Mouse (Mus musculus): Measurements from ENCODE around the gene Dnajc22. TPM values are rescaled to one million over a fixed set of nuclear protein-coding genes. Genes with fewer than 3 reads are reported as not detected.

The Dnajc22 gene
- polyA plus RNA-seq, 1 experiment from 2014 or later, result 1.7 TPM

DNA sequence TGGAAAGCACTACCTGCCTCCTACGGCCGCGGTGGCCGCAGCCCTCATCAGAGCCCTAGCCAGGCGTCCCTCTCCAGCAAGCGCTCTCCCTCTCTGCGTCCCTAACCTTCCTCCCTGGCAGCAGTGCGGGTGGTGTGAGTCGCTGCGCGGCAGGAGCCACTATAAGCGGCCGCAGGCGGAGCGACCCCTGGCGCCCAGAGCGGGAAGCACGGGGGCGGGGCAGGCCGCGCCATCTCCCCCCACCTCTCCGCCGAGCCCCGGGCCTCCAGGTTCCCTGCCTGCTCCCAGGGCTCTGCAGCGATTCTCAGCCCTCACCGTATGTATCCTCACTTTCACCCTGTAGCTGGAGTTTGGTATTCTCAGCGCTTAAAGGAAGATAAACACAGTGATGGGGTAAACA is 4.7 kb upstream of the Dnajc22 start:
- Histone ChIP-seq H3K27ac (peak overlapping the region; percentile 39), H3K9me3 (no peaks in the 10 kb centered on the region), H3K9ac (replicated peaks) (peak overlapping the region; percentile 57), H3K4me3 (replicated peaks) (peak overlapping the region; percentile 36), H3K4me1 (replicated peaks) (peaks cover 51% of the 10 kb centered on the region), H3K27me3 (peaks cover 83% of the 10 kb centered on the region), H3K4me2 (replicated peaks) (peak overlapping the region; percentile 47), H3K36me3 (no peaks in the 10 kb centered on the region)
- ATAC-seq, result peak; percentile 63; the same call in 1 of the 2 replicates
- WGBS, result 0% methylated on average over 27 of the region's 27 CpGs

DNA sequence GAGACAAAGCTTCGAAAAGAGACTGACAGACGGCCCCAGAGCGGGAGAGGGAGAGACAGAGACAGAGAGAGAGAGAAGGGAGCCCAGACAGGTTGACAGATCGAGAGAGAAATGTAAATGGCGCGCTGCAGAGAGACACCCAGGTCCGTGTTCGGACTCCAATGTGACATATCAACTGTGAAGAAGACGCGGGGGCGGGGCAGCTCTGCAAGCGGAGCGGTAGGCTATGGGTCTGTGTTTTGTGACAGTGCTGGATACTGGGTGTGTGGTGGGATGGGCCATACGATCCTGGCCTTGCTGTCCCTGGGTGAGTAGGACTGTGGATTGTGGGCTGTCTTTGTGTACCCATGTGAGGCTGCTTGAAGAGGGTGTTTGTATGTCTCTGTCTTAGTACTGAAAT is 3.9 kb upstream of the Dnajc22 start:
- Histone ChIP-seq H3K9me3 (no peaks in the 10 kb centered on the region), H3K27ac (peak overlapping the region; percentile 76), H3K4me1 (replicated peaks) (peaks cover 57% of the 10 kb centered on the region), H3K4me2 (replicated peaks) (peak overlapping the region; percentile 47), H3K27me3 (peaks cover 80% of the 10 kb centered on the region), H3K9ac (replicated peaks) (peak overlapping the region; percentile 33), H3K36me3 (no peaks in the 10 kb centered on the region), H3K4me3 (replicated peaks) (no peak overlapping the region)
- no peak for ATAC-seq
- 8% methylated on average over 14 of the region's 14 CpGs for whole genome bisulfite sequencing

DNA sequence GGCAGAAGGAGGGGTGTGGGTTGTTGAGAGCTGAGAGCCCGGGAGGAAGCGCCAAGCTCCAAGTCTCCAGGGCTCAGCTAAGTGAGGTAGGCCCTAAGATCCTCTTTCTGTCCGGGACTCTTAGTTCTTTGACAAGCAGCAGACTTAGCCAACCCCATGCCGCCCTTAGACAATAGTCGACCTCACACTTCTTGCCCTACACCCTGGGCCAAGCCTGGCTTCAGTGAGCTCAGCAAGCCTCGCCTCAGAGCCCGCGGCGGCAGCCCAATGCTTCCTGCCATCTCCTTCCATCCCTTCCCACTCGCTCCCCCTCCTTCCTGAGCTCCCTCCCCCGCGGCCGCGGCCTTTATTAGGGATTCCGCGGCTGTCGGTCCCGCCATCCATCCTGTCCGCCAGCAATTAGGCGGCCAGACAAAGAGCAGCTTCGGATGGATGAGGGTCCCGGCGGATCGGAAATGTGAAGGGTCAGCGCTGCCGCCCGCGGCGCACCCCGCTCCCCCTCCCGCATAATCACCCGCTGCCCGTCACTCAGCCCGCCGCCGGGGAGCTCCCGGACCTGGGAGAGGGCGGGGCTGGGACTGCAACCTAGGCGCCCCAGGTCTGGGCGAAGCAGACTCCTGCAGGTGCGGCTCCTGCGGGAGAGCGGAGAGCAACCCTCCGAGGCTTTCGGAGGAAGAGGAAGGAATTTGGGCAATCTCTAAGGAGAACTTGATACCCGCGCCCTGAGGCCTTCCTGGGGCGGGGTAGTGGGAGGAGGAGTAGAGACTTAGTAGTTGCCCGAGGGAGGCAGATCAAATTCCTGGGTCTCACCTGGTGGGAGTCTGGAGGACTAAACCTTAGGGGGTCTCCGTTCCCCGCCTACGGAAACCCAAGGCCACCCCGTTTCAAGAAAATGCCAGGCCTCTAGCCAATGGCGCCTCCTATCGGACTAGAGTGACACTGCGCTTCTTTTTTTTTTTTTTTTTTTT is 605 bp downstream of the Dnajc22 start:
- peaks cover 75% of the 10 kb centered on the region for H3K27me3 ChIP-seq
- WGBS, result under 1% methylated on average over 56 of the region's 56 CpGs
- peak overlapping the region; percentile 53 for H3K9ac ChIP-seq (replicated peaks)
- H3K4me3 ChIP-seq (replicated peaks), result peak overlapping the region; percentile 35
- ATAC-seq, result peak; percentile 57
- peak overlapping the region; percentile 62 for H3K4me2 ChIP-seq (replicated peaks)
- H3K4me1 ChIP-seq (replicated peaks), result peaks cover 78% of the 10 kb centered on the region
- H3K36me3 ChIP-seq, result no peaks in the 10 kb centered on the region
- H3K9me3 ChIP-seq, result no peaks in the 10 kb centered on the region
- peak overlapping the region; percentile 77 for H3K27ac ChIP-seq

DNA sequence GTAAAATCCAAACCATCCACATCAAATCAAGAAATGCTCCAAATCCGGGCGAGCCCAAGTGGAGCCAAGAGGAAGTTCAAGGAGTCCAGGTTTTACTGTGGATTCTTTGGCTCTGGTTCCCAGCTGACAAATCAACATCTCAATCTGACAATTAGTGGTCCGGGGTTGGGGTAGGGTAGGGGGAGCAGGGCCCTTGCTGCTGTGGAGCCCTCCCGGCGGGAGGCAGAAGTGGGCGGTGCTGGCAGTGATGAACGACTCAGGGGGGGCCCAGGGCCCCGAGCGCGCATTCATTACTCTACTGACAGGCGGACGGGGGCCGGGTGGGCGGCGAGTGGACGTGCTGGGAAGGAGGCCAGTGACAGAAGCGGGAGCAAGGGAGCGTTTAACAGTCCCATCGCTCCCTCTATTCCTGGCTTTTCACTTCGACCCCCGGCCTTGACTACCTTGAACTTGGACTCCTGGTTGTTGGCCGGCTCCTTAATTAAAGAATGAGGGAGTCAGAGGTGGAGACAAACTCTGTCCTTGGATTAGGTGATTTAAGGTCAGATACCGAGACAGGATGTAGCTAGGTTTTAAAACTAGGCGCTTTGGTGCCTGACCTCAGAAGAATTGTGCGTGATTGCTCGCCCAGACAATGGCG is 1.8 kb downstream of the Dnajc22 start:
- H3K27me3 ChIP-seq, result peaks cover 75% of the 10 kb centered on the region
- H3K4me3 ChIP-seq (replicated peaks), result no peak overlapping the region; the same call in 1 of the 2 replicates
- H3K9ac ChIP-seq (replicated peaks), result 0 out of 2 replicates have a peak overlapping the region, but pooled peaks have one; percentile 30
- WGBS, result under 1% methylated on average over 27 of the region's 27 CpGs
- no peaks in the 10 kb centered on the region for H3K36me3 ChIP-seq
- H3K27ac ChIP-seq, result 0 out of 2 replicates have a peak overlapping the region, but pooled peaks have one; percentile 14
- H3K4me2 ChIP-seq (replicated peaks), result peak overlapping the region; percentile 29; the same call in 1 of the 2 replicates
- H3K9me3 ChIP-seq, result no peaks in the 10 kb centered on the region
- peaks cover 75% of the 10 kb centered on the region for H3K4me1 ChIP-seq (replicated peaks)
- no peak for ATAC-seq

DNA sequence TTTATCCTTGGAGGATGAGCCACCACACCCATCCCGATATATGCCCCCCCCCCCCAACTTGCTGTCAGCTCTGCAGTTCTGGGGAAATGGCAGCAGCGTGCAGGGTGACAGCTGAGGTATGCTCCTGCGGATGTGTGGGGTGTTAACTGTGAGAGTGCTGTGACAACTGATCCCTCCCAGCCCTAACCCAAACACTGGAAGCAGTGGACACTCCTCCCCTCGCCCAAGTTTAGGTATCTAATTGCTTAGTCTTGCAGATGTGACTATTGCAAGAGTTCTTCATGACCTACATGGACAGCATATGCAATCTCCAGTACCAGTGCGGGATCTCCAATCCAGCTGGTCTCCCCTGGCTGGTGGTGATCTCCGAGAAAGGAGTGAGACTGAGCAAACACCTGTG is 2.4 kb downstream of the Dnajc22 start:
- WGBS, result 5% methylated on average over 6 of the region's 6 CpGs
- H3K4me3 ChIP-seq (replicated peaks), result no peak overlapping the region; the same call in 1 of the 2 replicates
- no peaks in the 10 kb centered on the region for H3K9me3 ChIP-seq
- no peak for ATAC-seq
- H3K27me3 ChIP-seq, result peaks cover 75% of the 10 kb centered on the region
- H3K9ac ChIP-seq (replicated peaks), result no peak overlapping the region
- peak overlapping the region; percentile 29; the same call in 1 of the 2 replicates for H3K4me2 ChIP-seq (replicated peaks)
- 0 out of 2 replicates have a peak overlapping the region, but pooled peaks have one; percentile 14 for H3K27ac ChIP-seq
- H3K36me3 ChIP-seq, result no peaks in the 10 kb centered on the region
- H3K4me1 ChIP-seq (replicated peaks), result peaks cover 69% of the 10 kb centered on the region

DNA sequence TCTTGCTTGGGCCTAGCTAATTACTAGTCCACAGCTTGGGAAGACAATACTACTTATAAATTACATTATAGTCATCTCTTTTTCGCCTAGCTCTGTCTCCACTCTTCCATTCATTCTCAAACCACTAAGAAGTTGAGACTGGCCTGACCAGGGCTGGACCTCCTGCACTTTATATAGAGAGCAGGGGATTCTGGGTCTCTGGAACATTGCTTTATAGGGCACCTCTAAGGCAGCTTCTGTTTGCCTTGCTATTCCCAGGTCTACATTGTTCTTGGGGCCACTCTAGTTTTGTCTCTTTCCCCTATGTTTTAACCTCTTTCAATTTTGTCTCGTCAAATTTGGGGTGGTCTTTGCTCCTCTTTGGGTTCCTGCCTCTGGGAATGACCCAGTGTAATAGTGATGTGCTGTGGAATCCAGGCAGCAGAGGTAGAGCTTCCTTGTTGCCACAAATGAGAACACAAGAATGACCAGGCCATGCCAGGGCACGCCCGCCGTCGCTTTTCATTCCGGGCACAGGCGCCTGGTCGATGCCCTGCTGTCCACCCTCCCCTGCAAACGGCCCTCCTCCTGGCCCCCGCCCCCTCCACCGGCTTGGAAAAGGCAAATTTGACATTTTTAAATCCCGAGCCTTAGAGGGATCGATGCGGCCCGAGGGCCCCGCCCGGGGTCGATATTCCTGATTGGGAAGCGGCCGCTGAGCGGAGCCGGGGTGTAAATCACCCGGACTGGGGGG is 3.3 kb downstream of the Dnajc22 start:
- peak overlapping the region; percentile 30; the same call in 1 of the 2 replicates for H3K27ac ChIP-seq
- ATAC-seq, result no peak
- no peaks in the 10 kb centered on the region for H3K36me3 ChIP-seq
- 2% methylated on average over 24 of the region's 24 CpGs for WGBS
- H3K4me1 ChIP-seq (replicated peaks), result peaks cover 60% of the 10 kb centered on the region
- no peaks in the 10 kb centered on the region for H3K9me3 ChIP-seq
- H3K4me3 ChIP-seq (replicated peaks), result peak overlapping the region; percentile 42
- peak overlapping the region; percentile 70 for H3K4me2 ChIP-seq (replicated peaks)
- H3K9ac ChIP-seq (replicated peaks), result peak overlapping the region; percentile 52
- peaks cover 82% of the 10 kb centered on the region for H3K27me3 ChIP-seq

DNA sequence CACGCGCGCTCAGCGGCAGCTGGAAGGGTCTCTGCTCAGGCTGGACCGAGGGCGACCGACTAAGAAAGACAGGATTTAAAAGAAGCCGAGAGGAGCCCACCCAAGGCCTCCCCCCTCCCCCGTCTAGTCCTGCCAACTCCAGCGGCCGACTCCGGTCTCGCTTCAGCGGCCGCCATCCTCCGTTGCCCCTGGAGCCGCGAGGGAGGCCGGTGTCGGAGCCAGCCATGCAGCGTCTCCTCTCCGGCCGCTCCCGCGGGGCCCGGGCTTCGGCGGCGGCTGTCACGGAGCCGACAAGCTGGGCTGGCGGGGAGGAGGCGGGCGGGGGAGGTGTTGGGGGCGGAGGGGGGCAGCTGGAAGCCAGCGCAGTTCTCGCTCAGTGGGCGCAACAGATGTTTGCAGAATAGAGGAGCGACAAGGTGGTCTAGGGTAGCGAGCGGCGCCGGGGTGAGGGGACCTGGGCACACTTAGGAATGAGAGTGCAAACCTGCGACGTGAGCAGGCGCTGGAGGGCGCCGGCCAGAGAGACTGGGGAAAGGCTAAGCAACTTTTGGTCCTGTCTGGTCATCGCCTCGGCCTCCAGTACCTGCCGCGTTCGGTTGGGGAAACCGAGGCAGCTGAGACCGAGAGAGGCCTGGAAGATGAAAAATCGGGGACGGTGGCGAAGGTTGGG is 4.0 kb downstream of the Dnajc22 start:
- WGBS, result under 1% methylated on average over 55 of the region's 58 CpGs
- ATAC-seq, result peak; percentile 19; the same call in 1 of the 2 replicates
- H3K36me3 ChIP-seq, result no peaks in the 10 kb centered on the region
- no peaks in the 10 kb centered on the region for H3K9me3 ChIP-seq
- H3K27ac ChIP-seq, result peak overlapping the region; percentile 30
- peaks cover 77% of the 10 kb centered on the region for H3K27me3 ChIP-seq
- H3K4me1 ChIP-seq (replicated peaks), result peaks cover 57% of the 10 kb centered on the region
- peak overlapping the region; percentile 42 for H3K4me3 ChIP-seq (replicated peaks)
- H3K9ac ChIP-seq (replicated peaks), result peak overlapping the region; percentile 52
- H3K4me2 ChIP-seq (replicated peaks), result peak overlapping the region; percentile 70

DNA sequence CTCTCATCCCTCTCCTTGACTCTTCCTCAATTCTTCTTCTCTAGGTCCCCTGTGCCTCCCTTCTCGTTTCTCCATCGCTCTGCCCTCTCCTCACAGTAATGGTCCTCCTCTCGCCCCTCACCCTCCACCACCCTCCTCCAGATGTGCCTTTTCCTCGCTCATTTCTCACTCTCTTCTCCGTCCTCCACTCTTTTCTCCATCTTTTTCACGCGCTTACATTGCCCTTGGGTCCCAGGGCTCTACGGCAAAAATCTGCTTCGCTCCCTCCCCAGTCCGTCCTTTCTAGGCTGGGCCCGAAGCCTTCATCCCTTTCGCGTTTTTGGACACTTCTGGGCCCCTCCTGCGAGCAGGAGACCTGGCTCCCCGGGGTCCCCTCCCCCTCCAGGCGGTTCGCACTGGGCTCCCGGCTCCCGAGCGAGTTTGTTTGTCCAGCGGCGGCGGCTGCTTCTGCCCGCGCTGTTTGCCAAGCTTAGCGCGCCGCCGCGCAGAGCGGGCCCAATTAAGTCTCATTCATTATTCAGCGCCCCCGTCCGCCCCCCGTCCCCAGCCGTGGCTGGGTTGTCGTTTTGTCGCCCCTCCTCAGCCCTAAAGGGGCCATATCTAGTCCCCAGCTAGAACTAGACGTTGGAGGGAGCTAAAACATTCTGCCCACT is 5.0 kb downstream of the Dnajc22 start:
- ATAC-seq, result no peak
- H3K27me3 ChIP-seq, result peaks cover 68% of the 10 kb centered on the region
- peak overlapping the region; percentile 42 for H3K4me3 ChIP-seq (replicated peaks)
- H3K9ac ChIP-seq (replicated peaks), result peak overlapping the region; percentile 52
- no peaks in the 10 kb centered on the region for H3K36me3 ChIP-seq
- H3K4me1 ChIP-seq (replicated peaks), result peaks cover 55% of the 10 kb centered on the region
- no peaks in the 10 kb centered on the region for H3K9me3 ChIP-seq
- H3K4me2 ChIP-seq (replicated peaks), result peak overlapping the region; percentile 70
- WGBS, result 1% methylated on average over 39 of the region's 39 CpGs
- H3K27ac ChIP-seq, result no peak overlapping the region

DNA sequence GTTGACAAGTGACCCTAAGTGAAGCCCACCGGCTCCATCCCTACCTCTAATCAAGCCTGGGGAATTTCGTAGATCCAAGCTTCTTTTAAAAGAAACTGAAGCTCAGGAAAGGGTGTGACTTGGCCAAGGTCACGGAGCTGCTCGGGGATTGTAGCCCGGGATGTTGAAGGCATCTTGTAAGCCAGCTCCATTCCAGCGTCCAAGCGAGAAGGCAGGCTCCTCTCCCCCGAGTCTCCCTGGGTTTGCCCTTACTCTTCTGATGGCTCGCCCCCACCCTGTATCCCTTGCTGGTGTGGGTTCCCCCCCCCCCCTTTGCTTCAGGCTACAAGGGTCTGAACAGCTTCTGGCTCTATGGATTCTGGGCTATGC is 5.5 kb downstream of the Dnajc22 start:
- Histone ChIP-seq H3K27me3 (peaks cover 64% of the 10 kb centered on the region), H3K27ac (no peak overlapping the region), H3K36me3 (no peaks in the 10 kb centered on the region), H3K9me3 (no peaks in the 10 kb centered on the region), H3K4me3 (replicated peaks) (peak overlapping the region; percentile 42), H3K4me1 (replicated peaks) (peaks cover 50% of the 10 kb centered on the region), H3K4me2 (replicated peaks) (peak overlapping the region; percentile 70), H3K9ac (replicated peaks) (no peak overlapping the region)
- 2% methylated on average over 9 of the region's 9 CpGs for WGBS
- no peak for ATAC-seq

DNA sequence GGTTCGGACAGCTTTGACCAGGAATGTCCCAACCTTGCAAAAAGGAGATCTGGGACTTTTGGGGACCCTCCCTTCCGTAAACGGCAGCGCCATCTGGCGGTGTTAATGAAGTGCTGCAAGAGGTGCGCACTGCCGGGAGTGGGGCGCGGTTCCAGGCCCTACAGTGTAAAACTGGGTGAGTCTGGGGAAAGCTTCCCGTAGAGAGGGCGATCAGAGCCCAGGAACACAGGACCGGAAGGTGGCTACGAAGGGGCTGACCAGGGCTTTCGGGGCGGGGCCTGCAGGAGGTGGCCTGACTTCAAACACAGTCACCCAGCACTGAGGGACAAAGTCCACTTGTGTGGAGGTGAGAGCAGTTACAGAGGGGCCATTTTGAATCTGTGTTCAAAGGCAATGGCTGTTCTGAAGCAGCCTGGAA is 6.2 kb downstream of the Dnajc22 start:
- ATAC-seq, result peak; percentile 19; the same call in 1 of the 2 replicates
- no peak overlapping the region for H3K4me3 ChIP-seq (replicated peaks)
- under 1% methylated on average over 15 of the region's 15 CpGs for WGBS

DNA sequence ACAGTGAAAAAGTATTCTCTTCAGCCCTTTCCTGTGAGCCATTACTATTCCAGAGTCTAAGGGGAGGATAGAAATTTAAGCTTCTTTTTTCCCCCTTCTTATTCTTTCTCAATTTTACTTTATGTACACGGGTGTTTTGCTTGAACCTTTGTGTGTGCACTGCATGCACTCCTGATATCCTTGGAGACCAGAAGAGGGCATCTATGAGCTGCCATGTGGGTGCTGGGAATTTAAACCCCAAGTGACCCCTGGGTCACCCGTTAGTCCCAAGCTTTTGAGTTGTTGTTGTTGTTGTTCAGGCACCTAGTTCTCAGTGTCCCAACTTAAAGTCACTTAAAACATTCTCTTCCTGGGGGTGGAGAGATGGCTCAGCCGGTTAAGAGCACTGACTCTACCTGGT is 7.0 kb downstream of the Dnajc22 start:
- no peak overlapping the region for H3K4me3 ChIP-seq (replicated peaks)
- no peak overlapping the region for H3K27ac ChIP-seq
- ATAC-seq, result no peak
- peaks cover 58% of the 10 kb centered on the region for H3K27me3 ChIP-seq
- no peaks in the 10 kb centered on the region for H3K9me3 ChIP-seq
- 50% methylated on average over 3 of the region's 3 CpGs for WGBS
- no peak overlapping the region for H3K4me2 ChIP-seq (replicated peaks)
- peaks cover 39% of the 10 kb centered on the region for H3K4me1 ChIP-seq (replicated peaks)
- no peak overlapping the region for H3K9ac ChIP-seq (replicated peaks)
- no peaks in the 10 kb centered on the region for H3K36me3 ChIP-seq

More for the DNA sequence above, 6.2 kb downstream of the Dnajc22 start:
- no peaks in the 10 kb centered on the region for H3K9me3 ChIP-seq
- H3K36me3 ChIP-seq, result no peaks in the 10 kb centered on the region
- H3K9ac ChIP-seq (replicated peaks), result no peak overlapping the region; the same call in 1 of the 2 replicates
- H3K4me1 ChIP-seq (replicated peaks), result peaks cover 45% of the 10 kb centered on the region
- peak overlapping the region; percentile 70 for H3K4me2 ChIP-seq (replicated peaks)
- no peak overlapping the region for H3K27ac ChIP-seq
- H3K27me3 ChIP-seq, result peaks cover 64% of the 10 kb centered on the region

Measured in midbrain, embryonic 13.5 days (tissue).